Mouse (Mus musculus): ENCODE results near the gene Gfra1.

- TF ChIP-seq CTCF (IDR thresholded peaks at IDR 0.05; ENCODE audit: extremely low read depth, insufficient read depth, insufficient read length, insufficient replicate concordance) = no peak
- no peak for TF ChIP-seq POLR2A (IDR thresholded peaks at IDR 0.05; ENCODE audit: low read depth, low read length)
Observed at GRCm38 (mm10) chr19:58437441-58438071, 18.2 kb downstream of the Gfra1 start.

Data from spleen, adult 2 months (tissue).